Mouse (Mus musculus) MEL (cell line): ENCODE measurements around the gene Whrn.

Experiments used
- CTCF ChIP-seq, 3 experiments: IDR thresholded peaks in 2 of 3; conservative IDR thresholded peaks in 1 of 3; 2 replicates each; pipeline ENCODE4 v1.5.1; 2011 to 2012; ENCODE audit warnings: low read length in 3 of 3, low read depth in 2 of 3, mild to moderate bottlenecking in 2 of 3, improper control_type of control experiment in 1 of 3, inconsistent platforms in 1 of 3, mixed read lengths in 1 of 3, moderate library complexity in 1 of 3; ENCODE audit not compliant: control insufficient read depth in 1 of 3, insufficient read depth in 1 of 3, poor library complexity in 1 of 3, severe bottlenecking in 1 of 3
- NRF1 ChIP-seq: IDR thresholded peaks from 2 replicates; pipeline ENCODE4 v1.6.1; 2014; ENCODE audit warnings: low read depth, mild to moderate bottlenecking, inconsistent platforms, low read length, improper control_type of control experiment, moderate library complexity; ENCODE audit not compliant: poor library complexity, insufficient read depth, severe bottlenecking
- POLR2A ChIP-seq, 2 experiments: IDR thresholded peaks; 2 replicates each; pipeline ENCODE4 v1.6.1; 2011 to 2012; ENCODE audit warnings: low read length in 2 of 2, mild to moderate bottlenecking in 2 of 2, control low read depth in 1 of 2, improper control_type of control experiment in 1 of 2, low read depth in 1 of 2, moderate library complexity in 1 of 2; ENCODE audit not compliant: control insufficient read depth in 1 of 2, insufficient read depth in 1 of 2, poor library complexity in 1 of 2
- SMC3 ChIP-seq: IDR thresholded peaks from 2 replicates; pipeline ENCODE4 v1.6.1; 2011; ENCODE audit warnings: low read depth, low read length, improper control_type of control experiment

- no peak for TF ChIP-seq SMC3
- TF ChIP-seq CTCF (IDR thresholded peaks at IDR 0.05 in 2 of 3, conservative IDR thresholded peaks at IDR 0.05 in 1 of 3; ENCODE audit: control insufficient read depth in 1 of 3, insufficient read depth in 1 of 3, low read depth in 2 of 3, low read length in 3 of 3, poor library complexity in 1 of 3, severe bottlenecking in 1 of 3) = no peak
- no peak for TF ChIP-seq NRF1
- TF ChIP-seq POLR2A (IDR thresholded peaks at IDR 0.05; ENCODE audit: control insufficient read depth in 1 of 2, insufficient read depth in 1 of 2, low read depth in 1 of 2, low read length in 2 of 2, poor library complexity in 1 of 2) = no peak
These were observed 58.5 kb downstream of the Whrn start for GRCm38 (mm10) chr4:63437119-63437815.
